Mouse (Mus musculus): ENCODE measurements around the gene Bmx. TPM values are rescaled to one million over a fixed set of nuclear protein-coding genes. Genes with fewer than 3 reads are reported as not detected.

The Bmx gene
- total RNA-seq (2021), result 1 to 10 TPM; 3.0 to 3.3 TPM

DNA sequence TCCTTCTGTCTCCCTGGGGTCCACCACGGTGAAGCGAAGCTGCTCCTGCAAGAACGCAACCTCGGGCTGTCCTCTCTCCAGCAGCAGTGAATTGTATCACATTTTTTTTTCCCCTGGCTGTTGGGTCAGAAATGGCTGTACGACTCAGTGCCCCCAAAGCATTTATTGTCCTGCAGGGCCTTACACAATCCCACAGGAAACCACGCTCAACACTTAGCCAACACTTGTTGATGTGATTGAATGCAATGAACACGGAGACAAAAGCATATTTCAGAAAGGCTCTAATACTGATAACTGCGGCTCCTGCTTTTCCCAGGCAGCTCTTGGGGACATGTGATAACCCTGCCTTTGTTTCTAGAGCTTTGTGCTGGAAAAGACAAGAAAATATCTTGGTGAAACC lies at the start of gene Bmx:
Bmx (minus strand) TSS at position 137 of the 400 bp plus-strand sequence.
- intact Hi-C loops (cut with DNase I), result no loop called here
- DNase-seq, result peak; percentile 9 to 16

DNA sequence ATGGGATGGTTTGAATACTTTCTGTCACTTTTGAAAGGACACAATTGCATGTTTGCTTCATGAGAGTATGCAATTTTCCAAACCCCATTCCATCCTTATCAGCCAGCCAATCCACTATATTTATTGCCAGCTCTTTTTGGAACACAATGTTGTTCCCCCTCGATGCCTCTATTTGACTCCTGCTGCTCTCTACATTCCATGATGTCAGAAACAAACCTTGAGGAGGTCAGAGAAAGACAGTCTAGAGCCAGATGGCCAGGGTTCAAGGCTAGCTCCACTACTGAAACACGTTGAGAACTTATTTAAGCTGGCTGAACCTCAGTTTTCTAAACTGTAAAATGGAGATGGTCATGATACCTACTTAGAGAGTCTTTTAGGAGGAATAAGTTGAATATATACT lies 48.3 kb upstream of the Bmx start:
- intact Hi-C loops (cut with DNase I), result no loop called here

DNA sequence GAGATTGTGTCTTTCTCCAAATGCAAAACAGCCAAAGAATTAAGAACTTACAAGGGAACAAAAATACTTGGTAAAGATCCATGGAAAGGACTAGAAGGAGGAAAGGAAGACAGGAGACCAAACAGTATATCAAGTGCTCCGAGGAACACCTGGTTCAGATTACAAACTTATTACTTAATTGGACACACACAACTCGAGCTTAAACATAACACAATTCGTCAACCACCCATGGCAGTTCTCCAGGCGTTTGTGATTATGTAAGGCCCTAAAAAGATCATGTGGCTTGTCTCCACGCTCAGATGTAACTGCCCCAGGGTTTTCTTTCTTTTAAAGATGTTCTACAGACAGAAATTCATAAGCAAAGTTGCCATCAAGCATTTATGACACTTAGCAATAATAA lies 33.2 kb upstream of the Bmx start:
- peak in 1 of 2 experiments; percentile 2 for DNase-seq
- intact Hi-C loops (cut with DNase I), result no loop called here

More for the DNA sequence above, 48.3 kb upstream of the Bmx start:
- peak in 1 of 2 experiments; percentile 5 for DNase-seq

DNA sequence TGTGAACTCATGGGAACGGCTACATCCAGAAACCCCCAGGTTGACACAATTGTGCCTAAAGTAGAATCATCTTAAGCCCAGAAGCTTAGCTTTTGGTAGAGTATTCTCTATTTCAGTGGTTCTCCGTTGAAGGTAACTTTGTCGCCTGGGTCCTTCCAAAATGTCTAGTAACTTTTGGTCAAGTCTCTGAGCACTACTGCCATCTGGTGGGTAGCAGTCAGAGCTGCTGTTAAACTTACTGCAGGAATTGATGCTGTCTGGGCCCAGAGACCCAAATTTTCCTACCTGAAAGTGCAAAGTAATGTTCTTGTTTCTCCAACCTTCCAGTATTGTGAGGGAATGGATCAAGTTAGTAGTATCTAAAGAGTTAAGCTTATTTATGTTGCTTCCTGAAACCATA lies 29.1 kb upstream of the Bmx start:
- intact Hi-C loops (cut with DNase I), result loop anchor here (1.0 to 10.0 kb wide), 4 partner anchors 104 to 182 kb away; no protein-coding TSS in a partner anchor
- peak; percentile 25 to 46 for DNase-seq

DNA sequence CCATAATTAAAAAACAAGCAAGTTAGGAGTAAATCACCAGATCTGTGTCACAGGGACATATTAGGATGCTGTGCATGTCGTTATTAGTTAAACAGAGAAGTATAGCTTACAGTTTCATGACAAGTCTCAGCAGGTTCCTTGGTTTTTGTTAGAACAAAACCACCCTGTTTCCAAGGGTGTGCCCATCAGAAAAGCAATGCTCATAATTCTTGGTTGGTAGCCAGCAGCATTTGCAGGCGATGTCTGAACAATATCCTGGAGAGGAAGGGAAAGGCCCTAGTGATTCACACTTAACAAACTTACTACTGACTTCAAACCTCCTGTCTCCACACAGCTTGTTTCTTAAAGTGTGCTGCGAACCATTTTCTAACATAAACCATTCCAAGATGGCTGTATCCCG lies 25.8 kb upstream of the Bmx start:
- no peak for DNase-seq
- intact Hi-C loops (cut with DNase I), result loop anchor here (10.0 kb wide), 1 partner anchor 179 kb away; no protein-coding TSS in a partner anchor

DNA sequence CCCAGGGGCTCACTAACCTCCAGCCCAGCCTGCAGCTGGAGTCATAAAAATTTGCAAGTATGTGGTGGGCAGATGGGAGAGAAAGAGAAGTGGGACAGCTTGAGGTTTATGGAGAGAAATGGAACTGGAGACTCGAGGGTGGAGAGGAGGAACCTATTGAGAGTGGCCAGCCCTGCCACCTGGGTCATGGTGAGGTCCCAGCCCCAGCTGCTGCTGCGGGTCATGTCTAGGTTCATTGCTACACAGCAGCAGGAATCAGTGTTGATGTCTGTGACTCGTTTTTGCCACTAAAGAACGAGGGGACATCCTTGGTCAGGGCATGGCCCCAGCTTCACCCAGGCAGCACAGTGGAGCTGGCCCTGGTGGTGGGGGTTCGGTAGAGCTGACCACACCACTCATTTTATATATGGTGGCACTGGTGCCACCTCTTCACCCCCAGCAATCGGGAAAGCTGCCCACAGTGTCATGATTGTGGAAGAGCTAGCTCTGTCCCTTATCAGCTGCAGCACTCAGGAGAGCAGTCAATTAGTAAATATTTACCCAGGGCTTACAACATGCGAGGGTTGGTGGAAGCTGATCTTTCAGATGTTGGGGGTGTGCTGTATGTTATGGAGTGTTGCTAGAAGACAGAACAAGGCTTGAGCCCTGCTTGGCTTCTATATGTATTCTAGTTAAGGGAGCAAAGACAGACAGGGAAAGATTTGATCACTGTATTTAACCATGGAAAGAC lies 23.1 kb upstream of the Bmx start:
- no peak for DNase-seq
- intact Hi-C loops (cut with DNase I), result loop anchor here (10.0 kb wide), 1 partner anchor 176 kb away; no protein-coding TSS in a partner anchor

DNA sequence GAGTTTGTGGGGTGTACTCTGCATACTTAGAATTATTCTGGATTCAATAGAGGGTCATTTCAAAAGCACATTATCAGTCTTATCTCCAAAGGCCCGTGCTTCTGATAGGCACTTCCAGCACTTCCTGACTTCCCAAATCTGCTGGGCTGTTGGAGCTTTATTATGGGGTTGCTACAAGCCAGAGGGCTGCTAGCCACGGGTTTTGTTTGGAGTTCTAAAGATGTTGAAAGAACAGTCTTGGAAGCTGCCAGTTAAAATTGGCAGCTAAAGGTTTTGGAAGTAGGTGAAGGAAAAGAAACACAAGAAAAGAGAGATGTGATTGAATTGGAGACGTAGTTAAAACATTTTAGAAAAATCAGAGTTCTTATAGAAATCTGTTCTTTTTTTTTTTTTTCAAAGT lies 17.5 kb upstream of the Bmx start:
- DNase-seq, result no peak
- intact Hi-C loops (cut with DNase I), result no loop called here

DNA sequence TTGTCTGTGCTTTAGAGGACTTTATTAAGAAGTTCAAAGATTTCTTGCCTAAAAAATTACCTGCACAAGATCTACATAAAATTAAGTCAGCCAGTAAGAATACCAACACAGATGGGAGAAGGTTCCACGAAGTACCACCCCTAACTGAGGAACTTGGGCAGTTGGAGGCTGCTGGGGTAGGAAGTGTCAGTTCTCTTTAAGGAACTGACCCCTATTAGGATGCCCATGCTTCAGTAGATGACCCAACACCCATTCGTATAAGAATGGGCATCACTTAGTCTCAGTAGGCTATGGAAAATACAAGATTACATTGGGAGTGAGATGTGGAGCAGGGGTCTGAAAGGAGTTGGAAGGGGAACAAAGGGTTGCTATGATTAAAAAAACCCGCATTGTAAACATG lies 12.6 kb upstream of the Bmx start:
- intact Hi-C loops (cut with DNase I), result no loop called here

DNA sequence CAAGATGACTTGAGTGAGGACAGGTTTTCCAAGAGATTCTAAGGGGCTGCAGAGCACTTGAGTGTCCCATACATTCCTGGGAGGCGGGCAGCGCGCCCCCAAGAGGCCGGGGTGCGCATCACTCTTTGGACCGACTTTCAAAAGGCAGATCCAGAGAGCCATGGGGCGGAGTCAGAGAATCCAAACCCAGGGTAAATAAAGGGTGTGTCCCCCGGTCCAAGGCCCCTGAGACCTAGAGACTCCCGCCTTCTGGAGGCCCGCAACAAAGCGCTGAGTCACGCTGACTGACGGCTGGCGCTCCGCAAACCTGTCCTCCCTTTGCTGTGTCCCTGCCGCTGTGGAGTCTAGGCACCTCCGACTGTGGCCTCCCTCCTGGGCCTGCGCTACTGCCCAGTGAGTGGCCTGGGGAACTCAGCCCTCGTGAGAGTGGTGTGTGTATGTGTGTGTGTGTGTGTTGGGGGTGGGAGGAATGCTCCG lies 11.3 kb upstream of the Bmx start, which contains the start of gene Pir:
Pir (plus strand) TSS at position 87 of the 477 bp plus-strand sequence.
- intact Hi-C loops (cut with DNase I), result no loop called here
- DNase-seq, result peak; percentile 52 to 63

More for the DNA sequence above, 12.6 kb upstream of the Bmx start:
- no peak for DNase-seq

DNA sequence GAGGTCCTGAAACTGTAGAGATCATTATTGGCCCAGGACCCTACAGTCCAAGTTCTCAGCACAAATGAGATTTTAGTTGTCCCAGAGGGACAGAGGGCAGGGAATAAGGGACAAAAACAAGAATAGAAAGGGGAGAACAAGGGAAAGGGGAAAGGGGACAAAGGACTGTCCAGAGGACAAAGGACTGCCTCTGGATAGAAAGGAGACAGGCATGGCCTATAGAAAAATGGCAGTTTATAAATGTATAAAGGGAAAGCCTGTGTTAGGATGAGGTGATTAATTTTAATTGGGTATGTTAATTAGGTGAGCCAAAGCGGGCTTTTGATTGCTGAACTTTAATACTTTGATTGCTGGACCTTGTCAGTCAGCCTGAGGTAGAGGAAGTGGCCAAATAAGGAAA lies 6.9 kb upstream of the Bmx start:
- intact Hi-C loops (cut with DNase I), result no loop called here
- DNase-seq, result no peak

DNA sequence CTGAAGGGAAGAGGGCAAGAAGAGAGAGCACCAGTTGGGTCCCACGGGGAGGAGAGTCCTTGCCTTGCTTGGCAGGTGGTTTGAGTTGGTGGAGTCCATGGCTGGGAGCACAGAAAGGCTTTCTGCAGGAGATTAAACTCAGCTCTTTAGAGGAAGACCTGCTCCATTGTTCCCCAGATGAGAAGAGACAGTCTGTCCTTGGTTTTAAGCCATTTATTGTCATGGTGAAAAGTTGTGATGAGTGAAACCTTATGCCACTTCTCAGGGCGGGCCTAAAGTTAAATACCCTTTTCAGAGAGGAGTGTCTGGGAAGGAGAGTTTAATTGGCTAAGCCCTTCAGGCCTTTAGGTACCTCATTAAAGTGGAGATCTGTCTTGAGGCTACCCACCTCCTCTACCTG lies 4.3 kb upstream of the Bmx start:
- intact Hi-C loops (cut with DNase I), result no loop called here
- DNase-seq, result no peak

DNA sequence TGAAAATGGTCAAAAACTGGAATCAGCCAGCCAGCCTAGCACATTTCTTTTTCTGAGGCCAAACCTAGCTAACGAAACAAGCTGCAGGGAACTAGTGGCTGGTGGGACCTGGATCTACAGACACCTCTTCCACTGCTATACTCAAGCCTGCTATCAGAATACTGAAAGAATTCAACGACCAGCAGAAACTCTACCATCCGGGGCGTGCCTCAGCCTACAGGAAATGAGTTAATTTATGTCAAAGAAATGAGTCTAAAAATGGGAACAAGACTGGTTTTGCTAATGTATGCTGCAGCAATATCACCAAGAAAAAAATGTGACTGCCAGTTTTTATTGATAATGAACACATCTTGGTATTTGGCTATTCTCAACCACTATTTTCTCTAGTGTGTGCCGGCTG lies 669 bp upstream of the Bmx start:
- intact Hi-C loops (cut with DNase I), result no loop called here
- no peak for DNase-seq

DNA sequence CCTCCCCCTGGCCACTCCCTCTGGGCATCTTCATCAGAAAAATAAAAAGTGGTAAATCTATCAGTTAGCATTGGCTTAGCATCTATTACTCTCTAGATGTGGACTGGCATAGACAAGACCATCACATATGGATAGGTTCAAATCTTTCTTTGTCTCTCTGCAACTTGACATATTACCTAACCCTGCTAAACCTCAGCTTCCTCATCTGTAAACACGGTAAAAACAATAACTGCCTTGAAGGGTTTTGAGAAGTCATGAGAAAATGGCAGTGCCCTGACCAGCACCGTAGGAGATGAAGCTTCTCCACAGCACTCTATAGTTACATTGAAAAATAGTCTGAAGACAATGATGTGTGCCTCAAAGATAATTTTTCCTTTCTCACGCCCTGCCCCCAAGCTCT lies 1.5 kb downstream of the Bmx start:
- DNase-seq, result no peak
- intact Hi-C loops (cut with DNase I), result no loop called here

DNA sequence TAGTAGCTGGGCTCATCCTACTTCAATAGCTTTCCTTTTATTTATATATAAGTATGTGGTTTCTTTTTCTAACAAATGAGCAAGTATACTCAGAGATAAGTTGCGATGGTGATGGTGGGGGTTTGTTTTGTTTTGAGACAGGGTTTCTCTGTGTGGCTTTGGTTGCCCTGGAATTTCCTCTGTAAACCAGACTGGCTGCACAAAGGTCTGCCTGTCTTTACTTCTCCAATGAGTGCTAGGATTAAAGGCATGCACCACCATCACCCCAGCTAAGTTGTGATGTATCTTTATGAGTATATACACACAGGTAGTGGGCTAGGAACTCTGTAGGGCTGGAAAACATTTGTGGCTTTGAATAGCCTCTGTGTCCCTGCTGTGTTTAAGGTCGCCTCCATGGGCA lies 11.3 kb downstream of the Bmx start:
- intact Hi-C loops (cut with DNase I), result no loop called here
- no peak for DNase-seq

DNA sequence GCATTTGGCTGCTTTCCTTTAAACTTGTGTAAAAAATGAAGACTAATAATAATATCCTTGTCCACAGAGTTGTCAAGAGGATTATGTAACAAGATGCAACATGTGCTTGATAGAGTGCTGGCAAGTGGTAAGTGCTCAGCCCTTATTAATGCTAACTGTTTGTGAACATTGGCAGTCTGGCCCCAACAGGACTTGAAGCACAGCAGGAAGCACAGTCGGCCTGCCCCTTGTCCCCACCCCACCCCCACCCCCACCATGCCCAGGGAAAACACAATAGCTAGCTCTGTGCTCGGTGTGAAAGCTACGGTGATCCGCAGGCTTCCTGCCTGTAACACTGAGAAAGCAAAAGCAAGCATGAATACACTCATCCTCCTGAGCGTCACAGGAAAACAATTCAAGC lies 12.3 kb downstream of the Bmx start:
- DNase-seq, result no peak
- intact Hi-C loops (cut with DNase I), result no loop called here

DNA sequence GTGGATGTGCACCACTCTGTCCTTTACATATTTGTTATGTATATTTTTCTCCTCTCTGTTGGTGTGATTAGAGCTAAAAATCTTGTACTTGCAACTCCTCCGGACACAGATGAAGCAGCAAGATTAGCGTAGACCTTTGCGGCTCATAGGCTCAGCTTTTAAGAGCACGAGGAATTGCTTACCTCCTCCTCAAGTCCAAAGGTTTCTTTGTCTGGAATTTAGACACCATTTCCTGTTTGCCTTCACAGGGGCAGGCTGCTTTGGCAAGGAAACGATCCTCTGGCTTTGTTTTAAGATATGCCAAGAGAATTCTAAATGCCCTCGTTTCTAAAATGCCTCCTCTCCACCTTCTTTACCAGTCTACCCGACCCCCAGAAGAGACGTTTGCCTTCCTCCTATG lies 24.6 kb downstream of the Bmx start:
- DNase-seq, result no peak
- intact Hi-C loops (cut with DNase I), result no loop called here

DNA sequence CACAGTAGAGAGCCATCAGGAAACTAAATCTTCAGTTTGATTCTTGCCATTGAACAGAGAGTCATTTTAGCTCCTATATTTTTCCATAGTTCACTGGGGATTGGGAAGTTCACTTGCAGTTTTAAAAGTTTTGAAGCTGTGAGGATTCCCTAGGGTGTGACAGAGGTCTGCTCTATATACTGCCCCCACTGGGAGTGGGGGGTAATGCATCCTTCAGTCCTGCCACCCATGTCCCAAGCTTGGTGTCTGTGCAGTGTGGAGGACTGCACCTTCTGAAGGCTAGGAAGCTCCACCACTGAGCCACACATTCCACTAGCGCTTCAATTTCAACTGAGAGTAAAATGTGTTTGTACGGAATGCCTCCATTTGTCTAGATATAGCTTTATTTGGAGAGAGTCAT lies 36.0 kb downstream of the Bmx start:
- intact Hi-C loops (cut with DNase I), result no loop called here
- DNase-seq, result peak in 1 of 2 experiments; percentile 4

DNA sequence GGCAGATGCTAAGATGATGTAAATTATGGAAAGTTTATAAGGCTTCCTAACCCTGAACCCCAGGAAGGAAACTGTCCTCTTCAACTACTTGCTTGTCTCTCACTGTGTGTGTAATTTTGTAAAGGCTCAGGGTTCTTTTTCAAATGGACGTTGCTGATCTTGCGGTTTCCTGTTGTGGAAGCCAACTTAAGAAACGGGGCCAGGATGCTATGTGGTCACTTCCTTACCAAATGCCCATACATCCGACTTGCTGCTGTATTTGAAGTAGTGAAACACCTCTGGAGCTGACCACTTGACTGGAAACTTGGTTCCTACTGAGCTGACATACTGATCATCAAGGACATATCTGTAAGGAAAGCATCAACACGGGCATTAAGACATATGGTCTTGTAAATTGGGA lies 57.4 kb downstream of the Bmx start:
- no peak for DNase-seq
- intact Hi-C loops (cut with DNase I), result no loop called here

DNA sequence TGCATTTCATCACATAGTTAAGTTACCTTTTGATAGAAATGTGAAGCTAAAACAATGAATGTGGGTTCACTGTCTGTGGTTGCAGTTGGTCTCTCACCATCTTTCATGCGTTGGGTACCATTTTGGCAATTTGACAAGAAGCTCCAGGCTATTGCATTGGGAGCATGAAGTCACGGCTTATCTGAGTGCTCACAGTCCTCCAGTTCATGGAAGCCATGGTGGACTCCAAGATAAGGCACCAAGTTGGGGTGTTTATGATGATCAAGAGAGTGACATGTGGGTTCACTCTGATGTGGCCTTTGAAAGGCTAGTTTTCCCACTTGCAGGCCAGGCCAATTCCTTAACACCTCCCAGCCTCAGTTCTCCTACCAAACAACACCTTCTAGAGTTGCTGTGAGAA lies 60.3 kb downstream of the Bmx start:
- DNase-seq, result no peak
- intact Hi-C loops (cut with DNase I), result no loop called here

DNA sequence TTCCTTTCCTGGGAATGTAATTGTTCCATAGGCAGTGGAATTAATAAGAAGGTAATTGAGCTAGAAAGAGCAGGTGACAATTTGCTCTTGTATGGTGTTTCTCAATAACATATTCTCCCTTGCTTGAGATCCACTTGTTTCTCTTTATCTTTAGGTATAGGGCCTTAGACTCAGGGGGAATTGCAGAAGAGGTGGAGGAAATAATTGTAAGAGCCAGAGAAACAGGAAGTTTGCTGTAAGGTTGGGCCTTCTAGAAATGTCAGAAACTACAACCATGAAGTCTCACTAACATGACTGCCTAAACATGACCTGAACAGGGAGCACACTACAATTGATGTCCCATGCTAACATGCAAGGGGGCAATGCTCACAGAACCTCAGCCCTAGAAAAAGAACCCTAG lies 68.1 kb downstream of the Bmx start:
- intact Hi-C loops (cut with DNase I), result no loop called here
- DNase-seq, result no peak

DNA sequence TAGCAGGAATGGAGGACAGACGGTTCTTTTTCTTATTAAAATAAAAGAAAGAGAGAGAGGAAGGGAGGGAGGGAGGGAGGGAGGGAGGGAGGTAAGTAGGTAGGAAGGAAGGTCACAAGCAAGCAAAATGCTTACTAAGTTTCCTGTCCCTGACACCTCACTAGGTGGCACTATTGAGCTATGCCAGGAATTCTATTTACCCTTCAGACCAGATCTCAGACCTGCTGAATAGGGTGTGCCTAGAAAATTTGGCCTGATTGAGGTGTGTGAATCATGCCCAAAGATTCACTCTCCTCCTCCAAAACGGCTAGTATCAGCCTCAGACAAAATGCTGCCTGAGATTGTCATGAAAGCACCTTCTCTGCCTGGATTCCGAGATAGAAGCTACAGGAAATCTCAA lies 74.1 kb downstream of the Bmx start:
- intact Hi-C loops (cut with DNase I), result loop anchor here (1.0 kb wide), 3 partner anchors 103 to 265 kb away; no protein-coding TSS in a partner anchor
- DNase-seq, result peak; percentile 50 to 69

DNA sequence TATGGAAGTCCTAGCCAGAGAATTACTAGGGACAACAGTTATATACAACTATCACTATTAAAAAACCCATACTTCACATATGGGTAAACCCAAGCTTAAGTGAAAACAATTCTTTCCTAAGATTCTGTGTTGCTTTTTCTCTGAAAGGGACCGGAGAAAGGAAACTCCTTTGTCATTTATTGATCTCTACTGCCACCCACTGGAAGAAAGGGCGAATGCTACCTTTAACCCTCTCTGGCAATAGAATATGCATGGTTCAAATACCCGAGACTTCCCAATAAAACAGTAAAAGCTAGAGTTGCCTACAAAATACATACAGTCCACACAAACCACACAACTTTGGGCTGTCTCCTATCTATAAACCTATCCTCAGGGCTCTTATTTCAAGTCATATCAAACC lies 78.2 kb downstream of the Bmx start:
- intact Hi-C loops (cut with DNase I), result loop anchor here (2.0 to 10.0 kb wide), 3 partner anchors 77 to 1265 kb away; no protein-coding TSS in a partner anchor
- peak; percentile 52 to 71 for DNase-seq

All from heart, postnatal 10 days (tissue).